Mouse (Mus musculus) midbrain, embryonic 12.5 days (tissue): ENCODE measurements around the gene Caskin2. TPM values are rescaled to one million over a fixed set of nuclear protein-coding genes. Genes with fewer than 3 reads are reported as not detected.

Experiments
- microRNA-seq: library from miRNA; unstranded; fragments of <30 nt; microRNA quantifications from one replicate; pipeline ENCODE4, GENCODE M21; 2017
- polyA plus RNA-seq: library from polyadenylated mRNA; unstranded; fragments of >200 nt; fragmentation: Nextera tagmentation; extraction: Ambion mirVana; gene quantifications from 2 replicates; pipeline ENCODE4 v1.2.1, GENCODE M21; 2016

Caskin2 gene
- polyA plus RNA-seq, 1 experiment from 2014 or later: 15.5 TPM

Small RNA genes lying within 50 kb of the gene (microRNA-seq; reads per million reads assigned to microRNA genes)
- gene Mir5621: 0.70 reads per million

Other genes with a start within 250 kb of the Caskin2 start
- 168 and 172 TPM in 2 replicates for gene Nup85, start 249.2 kb downstream of the Caskin2 start, polyA plus RNA-seq
- gene Mrps7, start 209.7 kb downstream of the Caskin2 start, polyA plus RNA-seq: 85.7 and 89.0 TPM in 2 replicates
- gene Gga3, start 209.6 kb downstream of the Caskin2 start, polyA plus RNA-seq: 34.6 and 37.2 TPM in 2 replicates
- 12.2 and 15.1 TPM in 2 replicates for gene Mif4gd, start 200.7 kb downstream of the Caskin2 start, polyA plus RNA-seq
- 26.2 and 26.9 TPM in 2 replicates for gene Slc25a19, start 185.3 kb downstream of the Caskin2 start, polyA plus RNA-seq
- 137 and 149 TPM in 2 replicates for gene Grb2, start 105.0 kb downstream of the Caskin2 start, polyA plus RNA-seq
- 42.4 and 47.0 TPM in 2 replicates for gene Tmem94, start 48.2 kb downstream of the Caskin2 start, polyA plus RNA-seq
- 27.9 and 30.9 TPM in 2 replicates for gene Tsen54, start 1.1 kb upstream of the Caskin2 start, polyA plus RNA-seq
- 3.7 and 4.4 TPM in 2 replicates for gene Llgl2, start 10.4 kb upstream of the Caskin2 start, polyA plus RNA-seq
- 0.13 and 0.37 TPM in 2 replicates for gene Myo15b, start 44.8 kb upstream of the Caskin2 start, polyA plus RNA-seq
- gene Smim5, start 86.3 kb upstream of the Caskin2 start, polyA plus RNA-seq: 0.88 and 0.98 TPM in 2 replicates
- 0.98 and 1.2 TPM in 2 replicates for gene Smim6, start 98.4 kb upstream of the Caskin2 start, polyA plus RNA-seq
- 55.9 and 61.8 TPM in 2 replicates for gene Sap30bp, start 119.6 kb upstream of the Caskin2 start, polyA plus RNA-seq
- 29.9 and 30.1 TPM in 2 replicates for gene Recql5, start 119.8 kb upstream of the Caskin2 start, polyA plus RNA-seq
- gene Itgb4, start 161.1 kb upstream of the Caskin2 start, polyA plus RNA-seq: 0.59 and 1.3 TPM in 2 replicates
- gene Galk1, start 199.1 kb upstream of the Caskin2 start, polyA plus RNA-seq: 75.3 and 92.6 TPM in 2 replicates
- gene H3f3b, start 214.3 kb upstream of the Caskin2 start, polyA plus RNA-seq: 2,249 and 2,254 TPM in 2 replicates
- 50.3 and 51.5 TPM in 2 replicates for gene Unk, start 216.7 kb upstream of the Caskin2 start, polyA plus RNA-seq